Mouse (Mus musculus): ENCODE data around the gene Ncoa1. TPM values are rescaled to one million over a fixed set of nuclear protein-coding genes. Genes with fewer than 3 reads are reported as not detected.

Gene Ncoa1
- total and polyA plus RNA-seq, 3 experiments: 36.0 to 65.0 (median 45.0) TPM

- peaks cover 0 to 5% of the 10 kb centered on the region in 2 experiments; a peak in 2 of 4 replicates for H3K4me1 ChIP-seq (ENCODE audit: control insufficient read depth in 1 of 2, insufficient read depth in 2 of 2, low read length in 2 of 2)
- H3K79me2 ChIP-seq (ENCODE audit: control insufficient read depth, insufficient read depth, low read length, poor library complexity): peaks cover 39% of the 10 kb centered on the region
Measured at GRCm38 (mm10) chr12:4417626-4418263, 59.2 kb downstream of the Ncoa1 start.

GRCm38 (mm10) chr12:4407085-4407484 lies 69.9 kb downstream of the Ncoa1 start:
- H3K4me1 ChIP-seq (ENCODE audit: control insufficient read depth in 1 of 2, insufficient read depth in 2 of 2, low read length in 2 of 2): peaks cover 3 to 5% of the 10 kb centered on the region in 2 experiments
- peaks cover 9 to 21% of the 10 kb centered on the region in 2 experiments for H3K36me3 ChIP-seq (ENCODE audit: control insufficient read depth in 1 of 2, insufficient read depth in 2 of 2, low read length in 2 of 2)
- TF ChIP-seq ZMIZ1 (IDR thresholded peaks at IDR 0.05; ENCODE audit: low read depth, low read length) (no peak), GABPA (IDR thresholded peaks at IDR 0.05; ENCODE audit: low read depth, low read length) (no peak), USF2 (IDR thresholded peaks at IDR 0.05; ENCODE audit: borderline replicate concordance in 1 of 2, insufficient read depth in 1 of 2, low read depth in 1 of 2, low read length in 2 of 2) (no peak), ELF1 (IDR thresholded peaks at IDR 0.05; ENCODE audit: low read depth, low read length) (no peak), MAFK (IDR thresholded peaks at IDR 0.05; ENCODE audit: borderline replicate concordance, low read depth, low read length) (no peak), SIN3A (IDR thresholded peaks at IDR 0.05; ENCODE audit: low read length) (no peak), TBP (IDR thresholded peaks at IDR 0.05; ENCODE audit: low read depth, low read length) (no peak), RAD21 (IDR thresholded peaks at IDR 0.05; ENCODE audit: low read depth, low read length) (no peak)
- H3K27me3 ChIP-seq (ENCODE audit: control insufficient read depth in 1 of 2, insufficient read depth in 2 of 2, low read length in 2 of 2): no peaks in the 10 kb centered on the region
- no peak for DNase-seq (ENCODE audit: low read depth, low spot score)
- no peak overlapping the region for H3K27ac ChIP-seq (ENCODE audit: control insufficient read depth, low read depth, low read length)
- H3K9me3 ChIP-seq (replicated peaks; ENCODE audit: insufficient read depth, low read length): no peaks in the 10 kb centered on the region
- H3K9ac ChIP-seq (ENCODE audit: control insufficient read depth, low read depth, low read length, poor library complexity, severe bottlenecking): no peak overlapping the region
- peaks cover 27% of the 10 kb centered on the region for H3K79me2 ChIP-seq (ENCODE audit: control insufficient read depth, insufficient read depth, low read length, poor library complexity)
- H3K4me3 ChIP-seq (ENCODE audit: control insufficient read depth in 1 of 2, insufficient read depth in 1 of 2, low read depth in 2 of 2, low read length in 2 of 2): no peak overlapping the region

More at GRCm38 (mm10) chr12:4417626-4418263, 59.2 kb downstream of the Ncoa1 start:
- TF ChIP-seq CTCF (IDR thresholded peaks at IDR 0.05 in 2 of 3, conservative IDR thresholded peaks at IDR 0.05 in 1 of 3; ENCODE audit: control insufficient read depth in 1 of 3, insufficient read depth in 1 of 3, low read depth in 2 of 3, low read length in 3 of 3, poor library complexity in 1 of 3, severe bottlenecking in 1 of 3): no peak
- no peak for TF ChIP-seq HCFC1 (IDR thresholded peaks at IDR 0.05; ENCODE audit: low read depth, low read length)
- TF ChIP-seq MYB (IDR thresholded peaks at IDR 0.05; ENCODE audit: low read depth, low read length): no peak
- TF ChIP-seq ZC3H11A (IDR thresholded peaks at IDR 0.05; ENCODE audit: low read depth, low read length): no peak
- TF ChIP-seq CHD1 (IDR thresholded peaks at IDR 0.05; ENCODE audit: low read depth, low read length): no peak
- no peak for TF ChIP-seq MYC (IDR thresholded peaks at IDR 0.05; ENCODE audit: low read depth, low read length)
- no peak overlapping the region for H3K9ac ChIP-seq (ENCODE audit: control insufficient read depth, low read depth, low read length, poor library complexity, severe bottlenecking)
- no peak for DNase-seq (ENCODE audit: low read depth, low spot score)
- peaks cover 9 to 18% of the 10 kb centered on the region in 2 experiments for H3K36me3 ChIP-seq (ENCODE audit: control insufficient read depth in 1 of 2, insufficient read depth in 2 of 2, low read length in 2 of 2)
- H3K27me3 ChIP-seq (ENCODE audit: control insufficient read depth in 1 of 2, insufficient read depth in 2 of 2, low read length in 2 of 2): no peaks in the 10 kb centered on the region
- no peak overlapping the region for H3K27ac ChIP-seq (ENCODE audit: control insufficient read depth, low read depth, low read length)
- no peak overlapping the region for H3K4me3 ChIP-seq (ENCODE audit: control insufficient read depth in 1 of 2, insufficient read depth in 1 of 2, low read depth in 2 of 2, low read length in 2 of 2)
- H3K9me3 ChIP-seq (replicated peaks; ENCODE audit: insufficient read depth, low read length): no peaks in the 10 kb centered on the region

Data from MEL (cell line).